Mouse (Mus musculus) ES-Bruce4 (cell line): Measurements from ENCODE around the gene Neb.

Source experiments
- CTCF ChIP-seq: IDR thresholded peaks from one replicate; pipeline ENCODE4 v1.8.1; 2011; ENCODE audit warnings: low read depth, low read length
- POLR2A ChIP-seq: IDR thresholded peaks from one replicate; pipeline ENCODE4 v1.8.1; 2011; ENCODE audit warnings: low read length; ENCODE audit not compliant: insufficient read depth

DNA sequence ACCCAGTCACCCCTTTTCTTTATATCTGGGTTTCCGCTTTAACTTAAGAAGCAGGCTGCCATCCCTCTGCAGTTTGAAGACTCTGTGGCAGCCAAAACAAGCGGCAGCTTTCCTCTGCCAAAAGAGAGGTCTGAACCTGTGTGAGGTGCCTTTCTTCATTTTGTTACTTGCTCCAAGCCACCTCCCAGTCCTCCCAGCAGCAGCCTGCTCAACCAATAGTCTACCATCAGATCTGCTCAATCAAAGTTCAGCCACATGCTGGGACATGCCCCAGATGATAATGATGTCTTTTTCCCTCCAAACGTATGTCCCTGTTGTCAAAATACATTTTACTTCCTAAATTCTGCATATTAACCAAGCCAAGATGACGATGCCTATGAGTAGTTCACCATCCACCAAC is 173.3 kb downstream of the Neb start:
- no peak for TF ChIP-seq CTCF
- TF ChIP-seq POLR2A, result no peak
